Mouse (Mus musculus) kidney, adult 2 months (tissue): ENCODE results near the gene Nedd4. TPM values are rescaled to one million over a fixed set of nuclear protein-coding genes. Genes with fewer than 3 reads are reported as not detected.

Experiments
- DNase-seq: peaks from one replicate; pipeline ENCODE4 v3.0.0; 2021
- H3K27ac ChIP-seq: fragments of 200-500 bp; 2 replicates; pipeline ENCODE4 v1.5.1; 2012; ENCODE audit warnings: low read depth, low read length, control low read depth, inconsistent platforms; ENCODE audit not compliant: insufficient read depth
- H3K27me3 ChIP-seq: fragments of 200-500 bp; replicated peaks from 2 replicates; pipeline ENCODE4 v1.6.1; 2012; ENCODE audit warnings: mild to moderate bottlenecking, moderate library complexity, low read length, inconsistent platforms; ENCODE audit not compliant: control insufficient read depth, insufficient read depth
- H3K36me3 ChIP-seq: fragments of 200-500 bp; 2 replicates; pipeline ENCODE4 v1.6.1; 2012; ENCODE audit warnings: mild to moderate bottlenecking, moderate library complexity, low read length, inconsistent platforms; ENCODE audit not compliant: control insufficient read depth, insufficient read depth
- H3K4me1 ChIP-seq: fragments of 200-500 bp; 2 replicates; pipeline ENCODE4 v1.6.1; 2011; ENCODE audit warnings: low read length; ENCODE audit not compliant: control insufficient read depth, insufficient read depth
- H3K4me3 ChIP-seq: fragments of 200-500 bp; 2 replicates; pipeline ENCODE4 v1.5.1; 2011; ENCODE audit warnings: mild to moderate bottlenecking, low read depth, low read length, control low read depth; ENCODE audit not compliant: insufficient read depth
- CTCF ChIP-seq: fragments of 200-500 bp; conservative IDR thresholded peaks from 2 replicates; pipeline ENCODE4 v1.5.1; 2011; ENCODE audit warnings: low read depth, mild to moderate bottlenecking, control low read depth, low read length, moderate library complexity, mixed read lengths; ENCODE audit not compliant: insufficient read depth, insufficient read length
- POLR2A ChIP-seq: fragments of 200-500 bp; IDR thresholded peaks from one replicate; pipeline ENCODE4 v1.6.1; 2011; ENCODE audit warnings: low read depth, low read length, control low read depth
- WGBS: fragments of 180-500 bp; shearing (Covaris S2); methylation state at CpG from one replicate; pipeline ENCODE4 v1.1.7; 2018; 5-methylcytosine and 5-hydroxymethylcytosine counted together
- polyA plus RNA-seq: library from polyadenylated mRNA; depleted of rRNA; stranded (reverse); fragments of >200 nt; gene quantifications from 2 replicates; pipeline ENCODE4 v1.2.3, GENCODE M21; 2012

Nedd4 gene
- polyA plus RNA-seq, 1 experiment = 118 TPM

DNA sequence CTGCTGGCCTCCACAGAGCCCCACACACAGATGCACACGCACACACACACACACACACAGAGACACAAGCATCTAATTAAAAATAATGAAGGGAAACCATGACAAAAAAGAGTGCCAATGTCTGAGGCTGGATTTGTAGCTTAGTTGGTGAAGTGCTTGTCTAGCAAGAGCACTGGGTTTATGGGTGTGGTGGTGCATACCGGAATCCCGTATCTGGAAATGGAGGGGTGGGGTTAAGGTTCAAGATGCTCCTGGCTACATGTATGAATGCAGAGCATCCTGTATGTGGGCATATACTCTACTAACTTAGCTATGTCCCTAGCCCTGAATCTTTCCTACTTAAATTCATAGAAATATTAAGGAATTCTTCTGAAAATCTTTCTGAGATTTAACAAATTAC lies 5.0 kb downstream of the Nedd4 start:
- Histone ChIP-seq H3K4me3 (no peak overlapping the region), H3K27ac (no peak overlapping the region), H3K27me3 (no peaks in the 10 kb centered on the region), H3K36me3 (peaks cover 4% of the 10 kb centered on the region), H3K4me1 (peaks cover 16% of the 10 kb centered on the region)
- 47% methylated on average over 3 of the region's 3 CpGs for WGBS
- no peak for DNase-seq
- no peak for TF ChIP-seq CTCF
- no peak for TF ChIP-seq POLR2A

GRCm38 (mm10) chr9:72669383-72669782 lies 7.2 kb downstream of the Nedd4 start:
- Histone ChIP-seq H3K4me1 (peaks cover 10% of the 10 kb centered on the region), H3K4me3 (no peak overlapping the region), H3K27ac (no peak overlapping the region), H3K27me3 (no peaks in the 10 kb centered on the region), H3K36me3 (peaks cover 5% of the 10 kb centered on the region)
- TF ChIP-seq POLR2A (no peak), CTCF (no peak)
- WGBS = 82% methylated on average over 7 of the region's 7 CpGs
- no peak for DNase-seq

GRCm38 (mm10) chr9:72672361-72672760 lies 10.2 kb downstream of the Nedd4 start:
- H3K27ac ChIP-seq = no peak overlapping the region
- H3K36me3 ChIP-seq = peaks cover 5% of the 10 kb centered on the region
- DNase-seq = peak; percentile 86
- no peaks in the 10 kb centered on the region for H3K27me3 ChIP-seq
- H3K4me3 ChIP-seq = no peak overlapping the region
- TF ChIP-seq POLR2A (no peak), CTCF (peak; percentile 97)
- WGBS = 9% methylated on average over 2 of the region's 2 CpGs
- H3K4me1 ChIP-seq = no peaks in the 10 kb centered on the region

GRCm38 (mm10) chr9:72674957-72675744 lies 13.0 kb downstream of the Nedd4 start:
- no peak for DNase-seq
- H3K36me3 ChIP-seq = peaks cover 13% of the 10 kb centered on the region
- WGBS = 81% methylated on average over 6 of the region's 6 CpGs
- H3K27ac ChIP-seq = no peak overlapping the region
- H3K27me3 ChIP-seq = no peaks in the 10 kb centered on the region
- no peak overlapping the region for H3K4me3 ChIP-seq
- TF ChIP-seq CTCF = no peak
- TF ChIP-seq POLR2A = no peak
- peaks cover 3% of the 10 kb centered on the region for H3K4me1 ChIP-seq

DNA sequence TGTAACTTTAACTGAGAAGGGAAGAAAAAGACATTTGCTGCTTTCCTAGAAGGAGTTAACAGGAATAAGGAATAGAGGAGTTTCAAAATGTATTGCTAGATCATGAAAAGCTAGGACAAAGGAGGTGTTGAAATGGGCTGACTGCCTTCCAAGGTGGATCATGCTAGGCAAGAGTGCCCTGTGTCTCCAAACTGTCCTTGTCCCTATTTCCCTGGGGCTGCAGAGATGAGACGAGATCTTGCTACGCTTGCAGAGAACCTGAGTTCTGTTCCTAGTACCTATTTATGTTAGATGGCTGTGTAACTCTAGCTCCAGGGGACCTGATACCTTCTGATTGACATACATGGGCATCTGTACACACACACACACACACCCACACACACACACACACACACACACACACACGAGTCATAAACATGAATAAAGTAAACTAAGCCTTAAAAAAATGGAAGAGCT lies 13.6 kb downstream of the Nedd4 start:
- Histone ChIP-seq H3K4me3 (no peak overlapping the region), H3K27me3 (no peaks in the 10 kb centered on the region), H3K27ac (no peak overlapping the region), H3K36me3 (peaks cover 13% of the 10 kb centered on the region), H3K4me1 (peaks cover 3% of the 10 kb centered on the region)
- DNase-seq = no peak
- TF ChIP-seq POLR2A = no peak
- no peak for TF ChIP-seq CTCF
- 79% methylated on average over 3 of the region's 3 CpGs for WGBS

- peaks cover 9% of the 10 kb centered on the region; the same call in 1 of the 2 replicates for H3K36me3 ChIP-seq
- no peak overlapping the region for H3K4me3 ChIP-seq
- DNase-seq = no peak
- WGBS = 89% methylated on average over 5 of the region's 5 CpGs
- H3K27me3 ChIP-seq = no peaks in the 10 kb centered on the region
- H3K4me1 ChIP-seq = peaks cover 3% of the 10 kb centered on the region
- H3K27ac ChIP-seq = no peak overlapping the region
- TF ChIP-seq CTCF (no peak), POLR2A (no peak)
Observed at GRCm38 (mm10) chr9:72677659-72678058, 15.5 kb downstream of the Nedd4 start.

- Histone ChIP-seq H3K4me1 (peaks cover 3% of the 10 kb centered on the region), H3K27ac (peak overlapping the region; percentile 68; the same call in 1 of the 2 replicates), H3K4me3 (no peak overlapping the region), H3K27me3 (no peaks in the 10 kb centered on the region), H3K36me3 (peaks cover 8% of the 10 kb centered on the region; the same call in 1 of the 2 replicates)
- DNase-seq = no peak
- no peak for TF ChIP-seq CTCF
- TF ChIP-seq POLR2A = no peak
- 30% methylated on average over 4 of the region's 4 CpGs for WGBS
Observed at GRCm38 (mm10) chr9:72678771-72679170, 16.6 kb downstream of the Nedd4 start.
